Comparison of ENCODE assay signal across 8 mouse cellular contexts in the genomic region with DNA sequence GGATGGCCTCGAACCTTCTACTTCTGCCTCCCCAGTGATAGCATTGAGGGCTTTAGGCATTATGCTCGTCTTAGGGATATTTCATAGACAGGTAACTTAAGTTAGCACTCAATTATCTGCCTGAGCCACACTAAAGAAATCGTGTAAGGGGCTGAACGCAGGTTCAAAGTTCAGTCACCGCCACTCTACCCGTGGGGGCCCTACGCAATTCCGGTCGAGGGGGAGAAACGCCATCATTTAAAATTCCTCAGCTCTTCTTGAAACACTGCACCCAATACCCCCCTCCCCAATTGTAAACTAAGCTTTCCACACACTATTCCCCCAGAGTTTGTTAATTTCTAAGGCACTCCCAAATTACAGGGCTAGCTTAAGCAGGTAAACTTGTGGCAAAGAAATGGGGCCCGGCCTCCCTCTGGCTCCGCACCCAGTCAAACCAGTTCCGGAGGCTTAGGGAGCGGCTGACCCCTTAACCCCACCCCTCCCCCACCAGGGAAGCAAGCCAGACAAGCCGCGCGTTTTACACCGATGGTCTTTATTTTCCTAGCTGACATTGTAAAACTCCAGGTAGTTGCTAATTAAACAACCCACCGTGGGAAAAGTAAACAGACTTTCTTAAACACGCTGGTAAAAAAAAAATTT. TPM values are rescaled to one million over a fixed set of nuclear protein-coding genes. Genes with fewer than 3 reads are reported as not detected.
DNase-seq lines count a peak whose midpoint lies in the region; ATAC-seq and TF ChIP-seq lines count a peak whose summit lies in the region.

No protein-coding gene starts in this region.

- H3K79me3 ChIP-seq in C2C12 (ENCODE audit: low read depth) = peaks cover 27% of the 10 kb centered on the region

- H3K4me2 ChIP-seq in intestine, embryonic 14.5 days (ENCODE audit: low read length) = peak overlapping the region; percentile 77
- peak overlapping the region; percentile 99 for H3K4me2 ChIP-seq in liver, embryonic 15.5 days
- peak overlapping the region; percentile 88 for H3K4me2 ChIP-seq in neural tube, embryonic 14.5 days (ENCODE audit: low read depth, low read length)

- H3K9me3 ChIP-seq in intestine, embryonic 14.5 days (ENCODE audit: control insufficient read depth, low read length) = no peaks in the 10 kb centered on the region
- H3K9me3 ChIP-seq in liver, embryonic 15.5 days (replicated peaks) = no peaks in the 10 kb centered on the region
- no peaks in the 10 kb centered on the region for H3K9me3 ChIP-seq in neural tube, embryonic 14.5 days (ENCODE audit: control insufficient read depth, low read length)

- H3K9ac ChIP-seq in intestine, embryonic 14.5 days (ENCODE audit: low read length) = peak overlapping the region; percentile 94
- H3K9ac ChIP-seq in liver, embryonic 15.5 days = peak overlapping the region; percentile 84
- H3K9ac ChIP-seq in neural tube, embryonic 14.5 days (replicated peaks; ENCODE audit: low read depth, low read length) = peak overlapping the region; percentile 76; the same call in 1 of the 2 replicates

- H3K4me3 ChIP-seq in C2C12 (ENCODE audit: insufficient read depth, poor library complexity, severe bottlenecking) = peak overlapping the region; percentile 83
- H3K4me3 ChIP-seq in intestine, embryonic 14.5 days (ENCODE audit: low read depth, low read length) = peak overlapping the region; percentile 96
- peak overlapping the region; percentile 76 for H3K4me3 ChIP-seq in liver, embryonic 15.5 days (replicated peaks)
- H3K4me3 ChIP-seq in neural tube, embryonic 14.5 days (ENCODE audit: low read depth, low read length) = peak overlapping the region; percentile 51

- H3ac ChIP-seq in C2C12 (ENCODE audit: control insufficient read depth, insufficient read length, low read depth) = peak overlapping the region; percentile 88

- WGBS in intestine, embryonic 14.5 days = 1% methylated on average over 20 of the region's 20 CpGs
- under 1% methylated on average over 20 of the region's 20 CpGs for WGBS in liver, embryonic 15.5 days (ENCODE audit: insufficient replicate concordance)
- WGBS in neural tube, embryonic 14.5 days = 0% methylated on average over 20 of the region's 20 CpGs

- peaks cover 48% of the 10 kb centered on the region for H3K79me2 ChIP-seq in C2C12 (ENCODE audit: control insufficient read depth, insufficient read depth)

- H3K27ac ChIP-seq in intestine, embryonic 14.5 days (ENCODE audit: low read depth) = peak overlapping the region; percentile 99
- peak overlapping the region; percentile 96 for H3K27ac ChIP-seq in liver, embryonic 15.5 days (replicated peaks)
- peak overlapping the region; percentile 40; the same call in 1 of the 2 replicates for H3K27ac ChIP-seq in neural tube, embryonic 14.5 days (ENCODE audit: low read depth, low read length)

- no peaks in the 10 kb centered on the region for H3K36me3 ChIP-seq in C2C12 (ENCODE audit: control insufficient read depth, insufficient read depth)
- H3K36me3 ChIP-seq in intestine, embryonic 14.5 days (ENCODE audit: control insufficient read depth, insufficient read depth, low read length) = no peaks in the 10 kb centered on the region
- H3K36me3 ChIP-seq in liver, embryonic 15.5 days (replicated peaks) = no peaks in the 10 kb centered on the region
- no peaks in the 10 kb centered on the region for H3K36me3 ChIP-seq in neural tube, embryonic 14.5 days (ENCODE audit: control insufficient read depth, insufficient read depth, low read length)

- ATAC-seq in intestine, embryonic 14.5 days (replicated peaks; ENCODE audit: low FRiP score, low TSS enrichment, low read depth) = no peak
- ATAC-seq in liver, embryonic 15.5 days (ENCODE audit: insufficient read depth) = no peak
- no peak for ATAC-seq in neural tube, embryonic 14.5 days (ENCODE audit: low read depth)
- no peak for ATAC-seq in megakaryocyte-erythroid progenitor cell, adult 5-6 weeks (replicated peaks; ENCODE audit: low FRiP score, low TSS enrichment, poor library complexity, severe bottlenecking)

- DNase-seq in ZHBTc4 (ENCODE audit: low read depth, low spot score) = peak; percentile 90
- peak; percentile 80 for DNase-seq in forelimb bud, embryonic 11.5 days (ENCODE audit: low read depth, low spot score)
- DNase-seq in intestine, embryonic 14.5 days (ENCODE audit: low spot score) = peak; percentile 70
- DNase-seq in right cerebral cortex, adult 18-20 months = no peak

- TF ChIP-seq CTCF in C2C12 (IDR thresholded peaks at IDR 0.05; ENCODE audit: control insufficient read depth, insufficient read depth, insufficient read length) = no peak

- H3K4me1 ChIP-seq in intestine, embryonic 14.5 days (replicated peaks; ENCODE audit: control insufficient read depth, insufficient read depth, low read length) = peaks cover 50% of the 10 kb centered on the region
- peaks cover 84% of the 10 kb centered on the region for H3K4me1 ChIP-seq in liver, embryonic 15.5 days (replicated peaks)
- peaks cover 45% of the 10 kb centered on the region for H3K4me1 ChIP-seq in neural tube, embryonic 14.5 days (ENCODE audit: control insufficient read depth, insufficient read depth, low read length)

- H3K27me3 ChIP-seq in C2C12 (ENCODE audit: control insufficient read depth, insufficient read depth, insufficient read length) = no peaks in the 10 kb centered on the region
- H3K27me3 ChIP-seq in intestine, embryonic 14.5 days (replicated peaks; ENCODE audit: control insufficient read depth, insufficient read depth, low read length) = no peaks in the 10 kb centered on the region
- peaks cover 7% of the 10 kb centered on the region; the same call in 1 of the 2 replicates for H3K27me3 ChIP-seq in liver, embryonic 15.5 days
- H3K27me3 ChIP-seq in neural tube, embryonic 14.5 days (ENCODE audit: control insufficient read depth, insufficient read depth, low read length) = no peaks in the 10 kb centered on the region

TF ChIP-seq in C2C12, 6 proteins besides CTCF, POLR2A, EP300 and RAD21:
- TF ChIP-seq FOSL1 (IDR thresholded peaks at IDR 0.05; ENCODE audit: insufficient read depth, low read length, poor library complexity, severe bottlenecking) = no peak
- no peak for TF ChIP-seq MYOG (IDR thresholded peaks at IDR 0.05; ENCODE audit: control insufficient read depth, extremely low read depth, insufficient read length)
- no peak for TF ChIP-seq MYOD1 (IDR thresholded peaks at IDR 0.05; ENCODE audit: control insufficient read depth, insufficient read length, low read depth)
- TF ChIP-seq USF1 (IDR thresholded peaks at IDR 0.05; ENCODE audit: low read depth) = no peak
- TF ChIP-seq MAX (IDR thresholded peaks at IDR 0.05) = no peak
- TF ChIP-seq CEBPB (IDR thresholded peaks at IDR 0.05; ENCODE audit: low read depth) = no peak

RNA-seq across cellular contexts. Expression of gene Ier2, which starts 1.7 kb away (rescaled TPM):
- polyA plus RNA-seq in C2C12 (2012; fragmentation: generic; extraction: Trizol) = 61.4 TPM
- polyA plus RNA-seq in intestine, embryonic 14.5 days (2014; fragmentation: Nextera tagmentation; extraction: Ambion mirVana) = 73.2 and 75.5 TPM in 2 replicates
- 22.8 and 23.1 TPM in 2 replicates for polyA plus RNA-seq in liver, embryonic 15.5 days (2015; fragmentation: Nextera tagmentation; extraction: Ambion mirVana)
- 14.4 and 20.9 TPM in 2 replicates for polyA plus RNA-seq in neural tube, embryonic 14.5 days (2014; fragmentation: Nextera tagmentation; extraction: Ambion mirVana)
- 23.2 and 27.2 TPM in 2 replicates for total RNA-seq in megakaryocyte-erythroid progenitor cell, adult 5-6 weeks (2014; fragmentation: Nextera tagmentation)
- 47.1 and 60.7 TPM in 2 replicates for total RNA-seq in megakaryocyte-erythroid progenitor cell, adult 5-6 weeks (2017)

RNA-seq across cellular contexts. Expression of gene Trmt1, which starts 25.2 kb away (rescaled TPM):
- 117 TPM for polyA plus RNA-seq in C2C12 (2012; fragmentation: generic; extraction: Trizol)
- 85.9 and 87.0 TPM in 2 replicates for polyA plus RNA-seq in intestine, embryonic 14.5 days (2014; fragmentation: Nextera tagmentation; extraction: Ambion mirVana)
- 27.9 and 36.1 TPM in 2 replicates for polyA plus RNA-seq in liver, embryonic 15.5 days (2015; fragmentation: Nextera tagmentation; extraction: Ambion mirVana)
- polyA plus RNA-seq in neural tube, embryonic 14.5 days (2014; fragmentation: Nextera tagmentation; extraction: Ambion mirVana) = 59.8 and 70.2 TPM in 2 replicates
- 170 and 181 TPM in 2 replicates for total RNA-seq in megakaryocyte-erythroid progenitor cell, adult 5-6 weeks (2014; fragmentation: Nextera tagmentation)
- 94.9 and 126 TPM in 2 replicates for total RNA-seq in megakaryocyte-erythroid progenitor cell, adult 5-6 weeks (2017)

RNA-seq across cellular contexts. Expression of gene Nacc1, which starts 26.7 kb away (rescaled TPM):
- 81.5 TPM for polyA plus RNA-seq in C2C12 (2012; fragmentation: generic; extraction: Trizol)
- 23.7 and 25.0 TPM in 2 replicates for polyA plus RNA-seq in intestine, embryonic 14.5 days (2014; fragmentation: Nextera tagmentation; extraction: Ambion mirVana)
- 6.2 and 7.2 TPM in 2 replicates for polyA plus RNA-seq in liver, embryonic 15.5 days (2015; fragmentation: Nextera tagmentation; extraction: Ambion mirVana)
- polyA plus RNA-seq in neural tube, embryonic 14.5 days (2014; fragmentation: Nextera tagmentation; extraction: Ambion mirVana) = 15.3 and 16.6 TPM in 2 replicates
- total RNA-seq in megakaryocyte-erythroid progenitor cell, adult 5-6 weeks (2014; fragmentation: Nextera tagmentation) = 71.6 and 76.7 TPM in 2 replicates
- 35.8 and 51.5 TPM in 2 replicates for total RNA-seq in megakaryocyte-erythroid progenitor cell, adult 5-6 weeks (2017)

RNA-seq across cellular contexts. Expression of gene Lyl1, which starts 40.3 kb away (rescaled TPM):
- 0.04 TPM for polyA plus RNA-seq in C2C12 (2012; fragmentation: generic; extraction: Trizol)
- polyA plus RNA-seq in intestine, embryonic 14.5 days (2014; fragmentation: Nextera tagmentation; extraction: Ambion mirVana) = 4.3 and 5.2 TPM in 2 replicates
- 55.3 and 58.3 TPM in 2 replicates for polyA plus RNA-seq in liver, embryonic 15.5 days (2015; fragmentation: Nextera tagmentation; extraction: Ambion mirVana)
- 1.3 and 3.6 TPM in 2 replicates for polyA plus RNA-seq in neural tube, embryonic 14.5 days (2014; fragmentation: Nextera tagmentation; extraction: Ambion mirVana)
- total RNA-seq in megakaryocyte-erythroid progenitor cell, adult 5-6 weeks (2014; fragmentation: Nextera tagmentation) = 44.2 and 65.2 TPM in 2 replicates
- total RNA-seq in megakaryocyte-erythroid progenitor cell, adult 5-6 weeks (2017) = 9.5 and 10.1 TPM in 2 replicates

Comparison
In these comparisons a context has a peak if more than half of its experiments do, and no peak if none do; other contexts are left out.
1. H3K27ac ChIP-seq: peak in every context shown above with its lines; median percentile 99 in intestine, embryonic 14.5 days; 96 in liver, embryonic 15.5 days; 40 in neural tube, embryonic 14.5 days.